Mouse (Mus musculus) heart, embryonic 13.5 days (tissue): ENCODE measurements around the gene Hnrnpl. TPM values are rescaled to one million over a fixed set of nuclear protein-coding genes. Genes with fewer than 3 reads are reported as not detected.

ENCODE experiments used
- ATAC-seq: fragments of 200-750 bp; cut with Nextera tagmentation; 2 replicates; pipeline ENCODE4 v1.8.0; 2017; ENCODE audit warnings: moderate TSS enrichment; ENCODE audit not compliant: insufficient number of reproducible peaks, low FRiP score, low TSS enrichment; ENCODE audit errors: extremely low read depth
- H3K27ac ChIP-seq: fragments of 300-500 bp; sonication (generic); replicated peaks from 2 replicates; pipeline ENCODE4 v1.5.1; 2015; ENCODE audit warnings: moderate library complexity, mild to moderate bottlenecking, inconsistent platforms
- H3K27me3 ChIP-seq: fragments of 300-500 bp; sonication (generic); replicated peaks from 2 replicates; pipeline ENCODE4 v1.6.1; 2015; ENCODE audit warnings: mild to moderate bottlenecking, inconsistent platforms
- H3K36me3 ChIP-seq: fragments of 300-500 bp; sonication (generic); 2 replicates; pipeline ENCODE4 v1.6.1; 2015; ENCODE audit warnings: mild to moderate bottlenecking, inconsistent platforms
- H3K4me1 ChIP-seq: fragments of 300-500 bp; sonication (generic); 2 replicates; pipeline ENCODE4 v1.6.1; 2015; ENCODE audit warnings: inconsistent platforms
- H3K4me2 ChIP-seq: fragments of 300-500 bp; sonication (generic); 2 replicates; pipeline ENCODE4 v1.6.1; 2015; ENCODE audit warnings: inconsistent platforms, mild to moderate bottlenecking, moderate library complexity
- H3K4me3 ChIP-seq: fragments of 300-500 bp; sonication (generic); 2 replicates; pipeline ENCODE4 v1.5.1; 2015; ENCODE audit warnings: moderate library complexity, mild to moderate bottlenecking, inconsistent platforms
- H3K9ac ChIP-seq: fragments of 300-500 bp; sonication (generic); 2 replicates; pipeline ENCODE4 v1.6.1; 2015; ENCODE audit warnings: inconsistent platforms, mild to moderate bottlenecking, moderate library complexity
- H3K9me3 ChIP-seq: fragments of 300-500 bp; sonication (generic); 2 replicates; pipeline ENCODE4 v1.6.1; 2016; ENCODE audit warnings: inconsistent platforms
- WGBS: fragments of 180-500 bp; shearing (Covaris S2); methylation state at CpG from one replicate; pipeline ENCODE4 v1.1.7; 2015; ENCODE audit warnings: mixed read lengths; 5-methylcytosine and 5-hydroxymethylcytosine counted together
- polyA plus RNA-seq: library from polyadenylated mRNA; unstranded; fragments of >200 nt; fragmentation: Nextera tagmentation; extraction: Ambion mirVana; gene quantifications from 2 replicates; pipeline ENCODE4 v1.2.1, GENCODE M21; 2015

Gene Hnrnpl
- polyA plus RNA-seq: 168 TPM in 2 replicates

GRCm38 (mm10) chr7:28808221-28808941, at the start of gene Hnrnpl:
Gene Hnrnpl, plus strand, starts transcription at chr7:28808541.
- H3K9me3 ChIP-seq: no peaks in the 10 kb centered on the region
- H3K4me2 ChIP-seq: peak within 1 kb of the TSS; percentile 98
- 2% methylated on average over 35 of the region's 35 CpGs for whole genome bisulfite sequencing
- H3K27ac ChIP-seq: peak within 1 kb of the TSS; percentile 100
- peak within 1 kb of the TSS; percentile 86 for H3K4me3 ChIP-seq
- H3K27me3 ChIP-seq: no peaks in the 10 kb centered on the region
- peaks cover 37% of the 10 kb centered on the region for H3K4me1 ChIP-seq
- H3K9ac ChIP-seq: peak within 1 kb of the TSS; percentile 98
- peak; percentile 0; the same call in 1 of the 2 replicates for ATAC-seq
- peaks cover 18% of the 10 kb centered on the region for H3K36me3 ChIP-seq

- H3K27ac ChIP-seq: no peak overlapping the region
- ATAC-seq: no peak
- peaks cover 4% of the 10 kb centered on the region; the same call in 1 of the 2 replicates for H3K4me1 ChIP-seq
- no peak overlapping the region for H3K4me2 ChIP-seq
- H3K9ac ChIP-seq: no peak overlapping the region
- WGBS: 77% methylated on average over 13 of the region's 13 CpGs
- H3K9me3 ChIP-seq: no peaks in the 10 kb centered on the region
- H3K27me3 ChIP-seq: peaks cover 30% of the 10 kb centered on the region
- peaks cover 47% of the 10 kb centered on the region for H3K36me3 ChIP-seq
- H3K4me3 ChIP-seq: no peak overlapping the region
These were observed 49.7 kb upstream of the Hnrnpl start for GRCm38 (mm10) chr7:28758623-28759022.

DNA sequence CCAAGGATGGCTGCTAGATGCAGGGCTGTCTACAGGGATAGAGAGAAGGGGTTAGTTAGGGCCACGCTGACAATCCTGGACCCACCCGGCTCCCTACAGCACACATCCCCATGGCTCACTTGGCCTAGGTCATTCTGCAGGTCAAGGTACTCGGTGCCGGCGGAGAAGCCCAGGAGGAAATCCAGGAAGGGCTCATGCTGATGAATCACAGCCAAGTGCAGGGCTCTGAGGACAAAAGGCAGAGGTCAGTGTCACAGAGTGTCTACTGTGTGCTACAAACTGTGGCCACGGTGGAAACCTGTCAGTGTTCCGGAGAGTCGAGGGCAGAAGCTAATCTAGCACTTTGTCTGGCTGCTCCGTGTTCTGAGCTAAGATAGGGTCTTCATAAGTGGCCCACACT, 46.4 kb upstream of the Hnrnpl start:
- ATAC-seq: no peak
- WGBS: 77% methylated on average over 9 of the region's 9 CpGs

DNA sequence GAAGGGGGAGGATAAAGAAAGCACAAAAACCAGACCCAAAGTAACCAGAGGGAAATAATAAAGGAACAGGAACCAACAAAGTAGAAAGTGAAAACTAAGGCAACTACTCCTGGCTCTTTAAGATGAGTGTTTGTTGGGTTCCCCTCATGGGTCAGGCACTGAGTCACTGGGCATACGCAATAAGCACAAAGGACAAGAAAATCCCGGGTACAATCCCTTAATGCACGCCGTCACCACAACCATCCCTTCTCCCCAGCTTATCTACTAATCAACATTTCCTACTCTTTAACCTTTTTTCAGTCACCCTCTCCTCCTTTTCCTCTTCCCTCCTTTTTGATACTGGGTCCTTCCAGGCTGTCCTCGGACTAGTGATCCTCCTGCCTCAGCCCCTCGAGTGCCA, 43.1 kb upstream of the Hnrnpl start:
- peak overlapping the region; percentile 85 for H3K9ac ChIP-seq
- 76% methylated on average over 6 of the region's 6 CpGs for WGBS
- no peak for ATAC-seq

More for the DNA sequence above, 46.4 kb upstream of the Hnrnpl start:
- Histone ChIP-seq H3K9ac (no peak overlapping the region), H3K4me2 (no peak overlapping the region), H3K9me3 (no peaks in the 10 kb centered on the region), H3K4me3 (no peak overlapping the region), H3K36me3 (peaks cover 43% of the 10 kb centered on the region), H3K27me3 (peaks cover 10% of the 10 kb centered on the region), H3K27ac (no peak overlapping the region), H3K4me1 (peaks cover 7% of the 10 kb centered on the region)

DNA sequence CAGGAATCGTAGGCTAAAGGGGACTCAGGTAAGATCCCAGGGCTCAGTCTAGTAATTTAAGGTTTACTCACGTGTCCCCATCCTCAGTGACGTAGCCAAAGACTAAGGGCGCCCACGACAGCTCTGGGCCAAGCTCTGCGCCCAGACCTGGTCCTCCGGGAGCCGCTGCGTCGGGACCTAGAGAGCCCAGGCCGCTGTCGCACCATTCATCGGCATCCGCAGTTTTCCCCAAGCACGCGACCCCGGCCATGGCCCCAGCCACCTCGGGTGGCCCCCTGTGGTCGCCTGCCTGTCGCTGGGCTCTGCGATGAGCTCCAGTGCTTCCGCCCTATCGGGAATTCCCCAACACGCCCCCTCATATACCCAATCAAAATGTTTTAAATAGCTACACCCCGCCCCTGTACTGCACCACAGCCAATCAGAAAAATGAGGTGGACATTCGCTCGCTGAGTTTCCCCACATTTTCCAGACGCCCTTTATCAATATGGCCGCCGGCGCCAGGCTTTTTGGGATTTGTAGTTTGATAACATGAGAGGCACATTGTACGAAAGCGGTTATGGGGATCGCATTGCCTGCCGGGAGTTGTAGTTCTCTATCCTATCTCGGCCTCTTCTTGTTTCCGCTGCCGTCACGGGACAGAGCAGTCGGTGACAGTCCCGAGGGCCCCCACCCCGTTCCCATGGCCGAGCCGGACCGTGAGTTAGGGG, 42.0 kb upstream of the Hnrnpl start, which contains the start of gene Sirt2:
TSS of gene Sirt2 (plus strand) at position 563 of the 707 bp plus-strand sequence.
- peaks cover 18% of the 10 kb centered on the region for H3K4me1 ChIP-seq
- no peaks in the 10 kb centered on the region for H3K27me3 ChIP-seq
- H3K27ac ChIP-seq: 0 out of 2 replicates have a peak within 1 kb of the TSS, but pooled peaks have one; percentile 24
- 0% methylated on average over 45 of the region's 45 CpGs for WGBS
- ATAC-seq: peak; percentile 94
- H3K4me3 ChIP-seq: peak within 1 kb of the TSS; percentile 86
- H3K9me3 ChIP-seq: no peaks in the 10 kb centered on the region
- peak within 1 kb of the TSS; percentile 92 for H3K9ac ChIP-seq
- peak within 1 kb of the TSS; percentile 80 for H3K4me2 ChIP-seq
- H3K36me3 ChIP-seq: peaks cover 10% of the 10 kb centered on the region

More for the DNA sequence above, 43.1 kb upstream of the Hnrnpl start:
- Histone ChIP-seq H3K4me3 (peak overlapping the region; percentile 86), H3K4me2 (peak overlapping the region; percentile 80), H3K27me3 (no peaks in the 10 kb centered on the region), H3K4me1 (peaks cover 18% of the 10 kb centered on the region), H3K9me3 (no peaks in the 10 kb centered on the region), H3K36me3 (peaks cover 21% of the 10 kb centered on the region), H3K27ac (no peak overlapping the region)

DNA sequence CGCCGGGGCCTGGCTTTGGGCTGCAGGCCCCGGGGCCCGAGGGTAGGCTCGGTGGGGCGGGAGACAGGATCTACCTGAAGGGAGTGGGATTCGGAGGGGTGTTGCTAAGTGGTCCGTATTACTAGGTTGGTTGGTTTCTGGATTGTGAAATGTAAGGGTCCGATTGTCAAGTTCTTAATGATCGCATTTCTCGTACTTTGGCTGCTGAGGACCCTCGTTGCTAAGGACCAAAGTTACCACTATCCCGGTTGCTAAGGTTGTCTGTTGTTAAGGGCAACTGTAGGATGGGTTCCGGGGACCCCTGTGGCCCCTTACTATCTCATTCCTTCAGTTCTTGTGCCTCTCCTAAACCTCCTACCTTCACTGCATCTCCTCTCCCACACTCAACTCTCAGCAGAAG, 41.4 kb upstream of the Hnrnpl start:
- Histone ChIP-seq H3K27me3 (no peaks in the 10 kb centered on the region), H3K4me2 (peak overlapping the region; percentile 80), H3K9me3 (no peaks in the 10 kb centered on the region), H3K9ac (peak overlapping the region; percentile 92), H3K4me3 (peak overlapping the region; percentile 86), H3K27ac (no peak overlapping the region), H3K4me1 (peaks cover 18% of the 10 kb centered on the region), H3K36me3 (peaks cover 6% of the 10 kb centered on the region)
- 5% methylated on average over 14 of the region's 14 CpGs for WGBS
- no peak for ATAC-seq

GRCm38 (mm10) chr7:28767462-28767965, 40.8 kb upstream of the Hnrnpl start, which contains the start of gene Nfkbib:
Gene Nfkbib, minus strand, starts transcription at chr7:28767512.
- H3K9ac ChIP-seq: peak within 1 kb of the TSS; percentile 92
- peak within 1 kb of the TSS; percentile 80 for H3K4me2 ChIP-seq
- H3K4me3 ChIP-seq: peak within 1 kb of the TSS; percentile 86
- H3K4me1 ChIP-seq: peaks cover 19% of the 10 kb centered on the region
- no peaks in the 10 kb centered on the region for H3K27me3 ChIP-seq
- ATAC-seq: no peak
- WGBS: 60% methylated on average over 7 of the region's 7 CpGs
- H3K27ac ChIP-seq: no peak within 1 kb of the TSS
- H3K9me3 ChIP-seq: no peaks in the 10 kb centered on the region
- peaks cover 8% of the 10 kb centered on the region; the same call in 1 of the 2 replicates for H3K36me3 ChIP-seq

- WGBS: 89% methylated on average over 9 of the region's 9 CpGs
- no peak for ATAC-seq
- no peaks in the 10 kb centered on the region for H3K27me3 ChIP-seq
- H3K4me1 ChIP-seq: peaks cover 26% of the 10 kb centered on the region
- peaks cover 11% of the 10 kb centered on the region; the same call in 1 of the 2 replicates for H3K36me3 ChIP-seq
- no peak overlapping the region for H3K27ac ChIP-seq
- no peak overlapping the region for H3K4me2 ChIP-seq
- no peaks in the 10 kb centered on the region for H3K9me3 ChIP-seq
- no peak overlapping the region for H3K9ac ChIP-seq
- H3K4me3 ChIP-seq: no peak overlapping the region
These were observed 38.9 kb upstream of the Hnrnpl start for GRCm38 (mm10) chr7:28769414-28769958.

DNA sequence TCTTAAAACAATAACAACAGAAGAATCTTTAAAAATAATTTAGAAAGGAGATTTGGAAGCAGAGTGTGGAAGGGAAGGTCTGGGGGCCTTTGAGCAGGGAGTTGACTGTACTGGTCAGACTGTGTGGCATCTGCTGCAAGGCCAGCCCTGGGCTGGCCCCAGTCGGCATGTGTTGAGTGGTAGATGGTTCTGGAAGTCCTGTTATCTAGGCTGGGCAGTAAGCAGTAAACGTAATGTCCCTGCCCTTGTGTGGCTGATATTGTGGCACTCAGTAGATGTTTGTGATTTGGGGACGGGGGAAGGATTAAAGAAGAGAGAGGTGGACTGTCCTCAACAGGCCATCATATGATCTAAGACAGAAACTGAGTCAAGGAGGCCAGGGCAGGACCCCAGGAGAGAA, 38.0 kb upstream of the Hnrnpl start:
- ATAC-seq: no peak
- Histone ChIP-seq H3K4me2 (no peak overlapping the region), H3K4me1 (peaks cover 25% of the 10 kb centered on the region), H3K27me3 (no peaks in the 10 kb centered on the region), H3K9ac (no peak overlapping the region), H3K9me3 (no peaks in the 10 kb centered on the region), H3K27ac (no peak overlapping the region), H3K4me3 (no peak overlapping the region), H3K36me3 (peaks cover 18% of the 10 kb centered on the region)
- 61% methylated on average over 3 of the region's 3 CpGs for WGBS

DNA sequence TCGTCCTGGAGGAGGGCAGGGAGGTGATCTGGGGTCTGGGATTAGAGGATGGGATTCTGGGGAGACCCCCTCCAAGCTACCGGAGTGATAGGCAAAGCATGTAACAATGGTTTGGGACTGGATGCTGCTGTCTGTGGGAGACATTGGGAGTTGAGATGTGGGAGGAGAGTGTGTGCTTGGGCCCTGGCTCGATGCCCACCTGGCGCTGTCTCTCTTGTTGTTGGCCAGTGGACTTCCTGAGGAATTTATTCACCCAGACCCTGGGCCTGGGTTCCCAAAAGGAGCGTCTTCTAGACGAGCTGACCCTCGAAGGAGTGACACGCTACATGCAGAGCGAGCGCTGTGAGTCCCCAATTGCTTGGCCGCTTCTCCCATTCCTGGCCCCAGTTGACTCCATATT, 36.5 kb upstream of the Hnrnpl start:
- Histone ChIP-seq H3K9ac (no peak overlapping the region), H3K4me2 (no peak overlapping the region), H3K27ac (no peak overlapping the region), H3K36me3 (peaks cover 28% of the 10 kb centered on the region), H3K4me1 (peaks cover 18% of the 10 kb centered on the region), H3K9me3 (no peaks in the 10 kb centered on the region), H3K4me3 (no peak overlapping the region), H3K27me3 (no peaks in the 10 kb centered on the region)
- ATAC-seq: no peak
- 85% methylated on average over 11 of the region's 11 CpGs for WGBS

- Histone ChIP-seq H3K4me3 (no peak overlapping the region), H3K9me3 (no peaks in the 10 kb centered on the region)
- WGBS: 58% methylated on average over 3 of the region's 3 CpGs
These were observed 35.2 kb upstream of the Hnrnpl start for GRCm38 (mm10) chr7:28773163-28773562.

More at GRCm38 (mm10) chr7:28773163-28773562, 35.2 kb upstream of the Hnrnpl start:
- H3K27ac ChIP-seq: 0 out of 2 replicates have a peak overlapping the region, but pooled peaks have one; percentile 8
- H3K4me2 ChIP-seq: no peak overlapping the region
- H3K36me3 ChIP-seq: peaks cover 33% of the 10 kb centered on the region
- 0 out of 2 replicates have a peak overlapping the region, but pooled peaks have one; percentile 40 for H3K9ac ChIP-seq
- H3K4me1 ChIP-seq: peaks cover 8% of the 10 kb centered on the region
- no peak for ATAC-seq
- H3K27me3 ChIP-seq: no peaks in the 10 kb centered on the region
